Mouse (Mus musculus): ENCODE data around the gene Odf3l1.
"Not testable (repeated sequence)": the region's sequence is repeated elsewhere in the genome, so short reads cannot be mapped to it uniquely, and the experiment has no call there.

Odf3l1 gene

GRCm38 (mm10) chr9:56864216-56864729 lies at the start of gene Odf3l1:
Gene Odf3l1 (minus strand): TSS chr9:56864679.
- DNase-seq (ENCODE audit: low spot score) = no peak

DNA sequence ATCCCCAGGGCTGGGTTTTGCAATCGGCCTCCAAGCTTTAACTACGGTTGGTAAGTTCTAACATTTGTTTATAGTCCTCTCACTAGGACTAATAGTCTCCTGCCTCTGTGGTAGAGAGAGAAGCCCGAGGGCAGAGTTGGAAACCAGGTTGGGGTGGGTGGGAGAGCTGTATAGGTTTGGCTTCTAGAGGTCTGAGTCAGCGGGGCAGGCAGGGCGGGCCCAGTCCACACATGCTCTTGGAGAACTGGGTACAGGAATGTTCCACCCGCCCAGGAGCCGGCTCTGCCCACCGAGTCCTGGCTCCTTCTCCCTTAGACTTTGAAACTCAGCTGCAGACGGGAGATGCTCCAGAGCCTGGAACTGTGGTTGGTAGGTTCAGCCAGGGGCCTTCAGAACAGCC lies 49.5 kb upstream of the Odf3l1 start:
- no peak for DNase-seq (ENCODE audit: low spot score)

GRCm38 (mm10) chr9:56911017-56911416 lies 46.5 kb upstream of the Odf3l1 start:
- no peak for DNase-seq (ENCODE audit: low spot score)

GRCm38 (mm10) chr9:56909991-56910390 lies 45.5 kb upstream of the Odf3l1 start:
- not testable (repeated sequence) for DNase-seq (ENCODE audit: low spot score)

- DNase-seq (ENCODE audit: low spot score) = peak; percentile 51
Measured at GRCm38 (mm10) chr9:56907549-56907948, 43.1 kb upstream of the Odf3l1 start.

DNA sequence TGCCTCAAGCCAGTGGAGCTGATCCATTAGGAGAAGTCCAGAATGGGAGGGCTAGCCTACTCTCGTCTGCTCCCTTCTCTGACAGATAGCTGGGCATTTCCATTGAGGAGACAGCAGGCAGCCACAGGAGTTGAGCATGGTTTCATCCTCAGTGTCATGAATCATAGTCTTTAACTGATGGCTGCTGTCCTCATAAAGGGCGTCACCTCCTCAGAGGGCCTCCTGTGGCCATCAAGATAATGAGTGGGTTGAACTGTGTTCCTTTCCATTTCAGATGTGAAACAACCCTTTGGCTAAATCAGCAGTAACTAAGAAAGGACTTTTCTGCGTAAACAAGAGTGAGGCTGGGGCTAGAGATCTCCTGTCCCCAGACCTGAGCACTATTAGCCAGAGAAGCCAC lies 39.2 kb upstream of the Odf3l1 start:
- DNase-seq (ENCODE audit: low spot score) = no peak

DNA sequence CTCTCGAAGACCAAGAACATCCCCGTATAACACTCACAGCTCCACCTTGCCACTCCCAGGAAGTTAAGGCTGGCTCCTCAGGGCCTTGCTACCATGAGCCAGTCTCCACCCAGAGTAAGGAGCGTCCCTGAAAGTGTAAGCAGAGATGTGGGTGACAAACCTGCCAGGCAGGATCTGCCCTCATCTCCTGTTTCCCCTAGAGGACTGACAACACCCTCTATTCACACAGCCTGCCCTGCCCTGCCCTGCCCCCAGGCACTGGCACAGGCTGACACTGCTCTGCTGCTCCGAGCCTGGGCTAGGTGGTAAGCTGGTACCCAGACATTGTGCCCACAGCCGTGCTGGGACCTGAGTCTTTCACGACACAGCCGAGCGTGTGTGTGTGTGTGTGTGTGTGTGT lies 36.7 kb upstream of the Odf3l1 start:
- DNase-seq (ENCODE audit: low spot score) = no peak

DNA sequence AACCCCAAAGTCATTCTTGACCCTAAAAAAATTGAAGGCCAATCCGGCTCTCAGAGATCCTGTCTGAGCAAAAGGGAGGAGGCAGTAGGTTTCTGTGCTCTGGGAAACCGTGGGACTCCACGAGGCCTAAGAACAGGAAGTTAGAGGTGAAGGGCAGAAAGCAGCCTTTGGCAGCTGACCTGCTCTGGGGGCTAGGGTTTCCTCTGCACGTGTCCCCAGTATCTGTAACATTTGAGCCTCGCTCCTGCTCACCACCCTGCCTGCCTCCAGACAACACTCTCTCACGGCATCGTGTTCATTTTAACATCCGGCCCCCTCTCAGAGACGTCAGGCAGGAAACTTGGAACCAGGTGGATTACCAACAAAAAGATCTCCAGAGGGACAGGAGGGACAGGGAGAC lies 36.1 kb upstream of the Odf3l1 start:
- no peak for DNase-seq (ENCODE audit: low spot score)

GRCm38 (mm10) chr9:56900060-56900459 lies 35.6 kb upstream of the Odf3l1 start:
- no peak for DNase-seq (ENCODE audit: low spot score)

DNA sequence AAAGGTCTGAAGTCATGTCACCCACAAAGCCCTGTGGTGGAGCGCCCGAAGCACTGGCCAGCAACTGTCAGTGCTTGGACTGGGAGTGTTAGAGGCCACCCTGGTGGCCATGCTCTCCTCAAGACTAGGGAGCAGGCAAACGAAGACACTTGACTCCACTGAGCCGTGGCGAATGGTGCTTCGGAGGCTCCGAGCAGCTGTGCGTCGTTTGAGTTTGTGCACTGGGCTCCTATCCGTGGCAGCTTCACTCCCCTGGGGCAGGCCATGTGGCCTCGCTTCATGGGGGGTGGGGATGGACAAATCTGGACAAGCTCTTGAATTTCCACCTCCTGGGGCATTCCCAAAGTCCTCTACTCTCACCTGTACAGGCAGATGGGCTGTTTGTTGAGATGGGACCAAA lies 34.9 kb upstream of the Odf3l1 start:
- no peak for DNase-seq (ENCODE audit: low spot score)

DNA sequence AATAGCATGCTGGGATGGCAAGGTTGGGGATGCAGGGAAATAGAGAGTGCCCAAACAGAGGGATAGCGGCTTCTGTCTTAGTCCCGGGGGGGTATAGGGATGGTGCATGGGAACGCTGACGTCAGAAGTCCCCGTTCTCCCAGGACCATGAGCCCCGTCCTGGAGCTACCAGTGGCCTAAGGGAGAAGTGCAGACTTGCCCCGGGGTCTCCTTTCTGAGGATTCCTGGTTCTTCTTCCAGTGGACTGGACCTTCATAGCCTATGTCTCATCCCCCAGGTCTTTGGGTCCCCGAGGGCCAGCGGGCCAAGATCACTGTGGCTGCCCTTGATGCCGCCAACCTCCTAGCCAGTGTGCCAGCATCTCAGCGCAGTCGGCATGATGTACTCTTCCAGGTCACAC lies 32.3 kb upstream of the Odf3l1 start:
- DNase-seq (ENCODE audit: low spot score) = no peak

DNA sequence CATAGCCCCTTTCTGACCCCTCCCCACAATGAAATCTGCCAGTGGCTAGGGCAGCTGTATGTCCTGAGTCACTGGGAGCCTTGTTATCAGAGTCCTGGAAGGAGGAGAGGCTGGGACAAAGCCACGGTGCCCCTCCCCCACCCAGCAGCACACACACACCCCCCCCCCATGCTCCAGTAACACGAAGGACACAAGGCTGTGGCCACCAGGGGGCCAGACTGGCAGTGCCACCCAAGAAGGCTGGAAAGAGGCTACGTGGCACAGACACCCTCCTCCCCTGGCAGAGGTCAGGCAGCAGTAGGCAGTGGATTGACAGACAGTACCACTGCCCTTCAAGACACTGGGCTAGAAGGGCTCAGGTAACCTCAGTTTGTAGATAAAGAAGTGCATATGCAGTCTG lies 29.5 kb upstream of the Odf3l1 start:
- peak; percentile 82 for DNase-seq (ENCODE audit: low spot score)

GRCm38 (mm10) chr9:56893313-56893712 lies 28.8 kb upstream of the Odf3l1 start:
- no peak for DNase-seq (ENCODE audit: low spot score)

GRCm38 (mm10) chr9:56892111-56892510 lies 27.6 kb upstream of the Odf3l1 start:
- DNase-seq (ENCODE audit: low spot score) = no peak

GRCm38 (mm10) chr9:56891517-56892011 lies 27.1 kb upstream of the Odf3l1 start:
- peak; percentile 89 for DNase-seq (ENCODE audit: low spot score)

- no peak for DNase-seq (ENCODE audit: low spot score)
Measured at GRCm38 (mm10) chr9:56890522-56891250, 26.2 kb upstream of the Odf3l1 start.

- DNase-seq (ENCODE audit: low spot score) = peak; percentile 89
Measured at GRCm38 (mm10) chr9:56889817-56890216, 25.3 kb upstream of the Odf3l1 start.

- no peak for DNase-seq (ENCODE audit: low spot score)
Measured at GRCm38 (mm10) chr9:56887581-56887980, 23.1 kb upstream of the Odf3l1 start.

DNA sequence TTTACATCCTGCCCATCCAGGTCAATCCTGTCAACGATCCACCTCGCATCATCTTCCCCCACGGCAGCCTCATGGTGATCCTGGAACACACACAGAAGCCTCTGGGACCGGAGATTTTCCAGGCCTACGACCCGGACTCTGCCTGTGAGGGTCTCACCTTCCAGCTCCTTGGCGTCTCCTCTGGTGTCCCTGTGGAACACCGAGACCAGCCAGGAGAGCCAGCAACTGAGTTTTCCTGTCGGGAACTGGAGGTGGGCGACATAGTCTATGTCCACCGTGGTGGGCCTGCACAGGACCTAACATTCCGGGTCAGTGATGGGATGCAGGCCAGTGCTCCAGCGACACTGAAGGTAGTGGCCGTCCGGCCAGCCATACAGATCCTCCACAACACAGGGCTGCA lies 22.1 kb upstream of the Odf3l1 start:
- no peak for DNase-seq (ENCODE audit: low spot score)

DNA sequence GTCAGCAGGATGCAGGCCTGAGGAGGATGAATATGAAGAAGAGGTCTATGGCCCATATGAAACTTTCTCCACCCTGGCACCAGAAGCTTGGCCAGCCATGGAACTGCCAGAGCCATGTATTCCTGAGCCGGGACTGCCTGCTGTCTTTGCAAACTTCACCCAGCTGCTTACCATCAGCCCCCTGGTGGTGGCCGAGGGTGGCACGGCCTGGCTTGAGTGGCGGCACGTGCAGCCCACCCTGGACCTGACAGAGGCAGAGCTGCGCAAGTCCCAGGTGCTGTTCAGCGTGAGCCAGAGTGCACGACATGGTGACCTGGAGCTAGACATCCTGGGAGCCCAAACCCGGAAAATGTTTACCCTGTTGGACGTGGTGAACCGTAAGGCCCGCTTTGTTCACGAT lies 21.6 kb upstream of the Odf3l1 start:
- DNase-seq (ENCODE audit: low spot score) = peak; percentile 40

GRCm38 (mm10) chr9:56884328-56884727 lies 19.8 kb upstream of the Odf3l1 start:
- no peak for DNase-seq (ENCODE audit: low spot score)

DNA sequence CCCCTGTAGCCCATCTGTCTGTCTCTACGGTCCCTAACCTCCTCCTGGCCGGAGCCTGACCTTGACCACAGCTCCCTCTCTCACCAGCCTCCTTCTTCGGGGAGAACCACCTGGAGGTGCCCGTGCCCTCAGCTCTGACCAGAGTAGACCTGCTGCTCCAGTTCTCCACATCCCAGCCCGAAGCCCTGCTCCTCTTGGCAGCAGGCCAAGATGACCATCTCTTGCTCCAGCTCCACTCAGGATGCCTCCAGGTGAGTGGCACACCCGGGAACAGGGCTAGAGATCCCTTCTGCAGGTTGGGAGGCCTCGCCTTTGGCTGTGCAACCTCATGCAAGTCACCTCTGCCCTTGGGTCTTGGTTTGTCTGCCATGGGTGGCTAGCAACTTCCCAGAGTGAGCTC lies 19.0 kb upstream of the Odf3l1 start:
- DNase-seq (ENCODE audit: low spot score) = peak; percentile 41

- DNase-seq (ENCODE audit: low spot score) = peak; percentile 49
Measured at GRCm38 (mm10) chr9:56882818-56883217, 18.3 kb upstream of the Odf3l1 start.

DNA sequence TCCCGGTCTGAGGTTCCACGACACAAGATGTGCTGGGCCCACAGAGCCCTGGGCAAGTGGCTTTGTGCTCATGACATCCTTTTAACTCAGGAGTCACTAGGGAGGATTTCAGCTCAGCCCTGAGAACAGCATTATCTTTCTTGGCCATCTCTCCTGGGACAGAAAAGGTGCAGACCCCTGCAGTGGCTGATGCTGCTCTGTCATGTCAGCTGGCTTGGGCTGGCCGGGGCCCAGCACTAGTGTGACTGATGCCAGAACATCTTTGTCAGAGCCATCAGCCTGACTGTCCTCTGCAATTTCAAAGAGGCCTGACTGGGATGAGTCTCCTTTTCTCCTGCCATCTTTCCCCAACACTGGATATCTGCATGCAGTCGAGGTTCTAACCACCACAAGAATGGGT lies 17.8 kb upstream of the Odf3l1 start:
- peak; percentile 77 for DNase-seq (ENCODE audit: low spot score)

Data from MN1 (cell line).